Mouse (Mus musculus): ENCODE results near the gene Trpv6.

The Trpv6 gene

GRCm38 (mm10) chr6:41636178-41636577, at the start of gene Trpv6:
TSS of gene Trpv6 (minus strand) at chr6:41636405.
- DNase-seq (ENCODE audit: low read depth in 2 of 2, low spot score in 2 of 2) = no peak

GRCm38 (mm10) chr6:41685596-41685995, 49.4 kb upstream of the Trpv6 start:
- no peak for DNase-seq (ENCODE audit: low read depth in 2 of 2, low spot score in 2 of 2)

- DNase-seq (ENCODE audit: low read depth in 2 of 2, low spot score in 2 of 2) = no peak
Measured at GRCm38 (mm10) chr6:41684911-41685310, 48.7 kb upstream of the Trpv6 start.

GRCm38 (mm10) chr6:41684131-41684530, 47.9 kb upstream of the Trpv6 start, which contains the start of gene Llcfc1:
TSS of gene Llcfc1 (plus strand) at chr6:41684431.
- no peak for DNase-seq (ENCODE audit: low read depth in 2 of 2, low spot score in 2 of 2)

- DNase-seq (ENCODE audit: low read depth in 2 of 2, low spot score in 2 of 2) = no peak
Measured at GRCm38 (mm10) chr6:41681656-41682055, 45.5 kb upstream of the Trpv6 start.

- DNase-seq (ENCODE audit: low read depth in 2 of 2, low spot score in 2 of 2) = no peak
Measured at GRCm38 (mm10) chr6:41680669-41681068, 44.5 kb upstream of the Trpv6 start, which contains the start of gene Trpv5. TSS of gene Trpv5 (minus strand) at chr6:41680769.

GRCm38 (mm10) chr6:41676530-41676929, 40.3 kb upstream of the Trpv6 start:
- no peak for DNase-seq (ENCODE audit: low read depth in 2 of 2, low spot score in 2 of 2)

- peak in 1 of 2 experiments; percentile 33 for DNase-seq (ENCODE audit: low read depth in 2 of 2, low spot score in 2 of 2)
Measured at GRCm38 (mm10) chr6:41662320-41662719, 26.1 kb upstream of the Trpv6 start.

GRCm38 (mm10) chr6:41658487-41658886, 22.3 kb upstream of the Trpv6 start:
- DNase-seq (ENCODE audit: low read depth in 2 of 2, low spot score in 2 of 2) = no peak

GRCm38 (mm10) chr6:41654648-41655047, 18.4 kb upstream of the Trpv6 start:
- no peak for DNase-seq (ENCODE audit: low read depth in 2 of 2, low spot score in 2 of 2)

GRCm38 (mm10) chr6:41653173-41653572, 17.0 kb upstream of the Trpv6 start:
- no peak for DNase-seq (ENCODE audit: low read depth in 2 of 2, low spot score in 2 of 2)

- no peak for DNase-seq (ENCODE audit: low read depth in 2 of 2, low spot score in 2 of 2)
Measured at GRCm38 (mm10) chr6:41646672-41647071, 10.5 kb upstream of the Trpv6 start.

- DNase-seq (ENCODE audit: low read depth in 2 of 2, low spot score in 2 of 2) = no peak
Measured at GRCm38 (mm10) chr6:41646220-41646619, 10.0 kb upstream of the Trpv6 start.

- no peak for DNase-seq (ENCODE audit: low read depth in 2 of 2, low spot score in 2 of 2)
Measured at GRCm38 (mm10) chr6:41643227-41643626, 7.0 kb upstream of the Trpv6 start.

GRCm38 (mm10) chr6:41642765-41643164, 6.6 kb upstream of the Trpv6 start:
- DNase-seq (ENCODE audit: low read depth in 2 of 2, low spot score in 2 of 2) = no peak

- DNase-seq (ENCODE audit: low read depth in 2 of 2, low spot score in 2 of 2) = no peak
Measured at GRCm38 (mm10) chr6:41641173-41641866, 5.1 kb upstream of the Trpv6 start.

- no peak for DNase-seq (ENCODE audit: low read depth in 2 of 2, low spot score in 2 of 2)
Measured at GRCm38 (mm10) chr6:41640449-41640848, 4.2 kb upstream of the Trpv6 start.

- DNase-seq (ENCODE audit: low read depth in 2 of 2, low spot score in 2 of 2) = no peak
Measured at GRCm38 (mm10) chr6:41637927-41638506, 1.8 kb upstream of the Trpv6 start.

GRCm38 (mm10) chr6:41637393-41637792, 1.2 kb upstream of the Trpv6 start:
- DNase-seq (ENCODE audit: low read depth in 2 of 2, low spot score in 2 of 2) = no peak

- DNase-seq (ENCODE audit: low read depth in 2 of 2, low spot score in 2 of 2) = no peak
Measured at GRCm38 (mm10) chr6:41635211-41635610, 994 bp downstream of the Trpv6 start.

- DNase-seq (ENCODE audit: low read depth in 2 of 2, low spot score in 2 of 2) = no peak
Measured at GRCm38 (mm10) chr6:41631549-41631948, 4.7 kb downstream of the Trpv6 start.

GRCm38 (mm10) chr6:41630791-41631190, 5.4 kb downstream of the Trpv6 start:
- no peak for DNase-seq (ENCODE audit: low read depth in 2 of 2, low spot score in 2 of 2)

- DNase-seq (ENCODE audit: low read depth in 2 of 2, low spot score in 2 of 2) = no peak
Measured at GRCm38 (mm10) chr6:41628180-41628579, 8.0 kb downstream of the Trpv6 start.
